ENCODE assay signal across 8 mouse cellular contexts in the genomic region with DNA sequence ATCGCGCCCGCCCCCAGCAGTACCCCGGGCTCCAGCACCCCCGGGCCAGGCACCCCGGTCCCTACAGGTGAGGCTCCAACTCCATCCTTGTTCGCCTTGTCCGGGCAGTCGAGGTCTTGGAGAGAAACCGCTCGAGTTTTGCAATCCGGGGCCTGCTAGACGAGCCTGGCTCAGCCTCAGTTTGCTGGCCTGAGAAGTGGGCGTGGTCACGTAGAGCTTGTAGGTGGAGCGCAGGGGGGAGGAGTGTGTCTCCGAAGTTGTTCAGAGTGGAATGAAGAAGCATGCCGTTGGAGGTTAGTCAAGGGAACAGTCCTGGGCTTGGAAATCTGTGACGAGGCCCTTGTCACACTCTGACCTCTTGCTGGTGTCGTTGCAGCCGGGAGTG. TPM values are rescaled to one million over a fixed set of nuclear protein-coding genes. Genes with fewer than 3 reads are reported as not detected.
A peak's percentile ranks its signal among the peaks of the same experiment; 100 is the strongest.
DNase-seq lines count a peak whose midpoint lies in the region; ATAC-seq lines count a peak whose summit lies in the region.

No protein-coding gene starts in this region.

- peak overlapping the region; percentile 91 for H3K4me2 ChIP-seq in limb, embryonic 15.5 days
- H3K4me2 ChIP-seq in midbrain, embryonic 16.5 days (ENCODE audit: low read length) = peak overlapping the region; percentile 90

- H3K27me3 ChIP-seq in hindbrain, embryonic 10.5 days (ENCODE audit: insufficient read depth, poor library complexity, severe bottlenecking) = peaks cover 43% of the 10 kb centered on the region
- peaks cover 33% of the 10 kb centered on the region for H3K27me3 ChIP-seq in limb, embryonic 15.5 days
- H3K27me3 ChIP-seq in midbrain, embryonic 16.5 days (ENCODE audit: control insufficient read depth, insufficient read depth, low read depth, low read length) = no peaks in the 10 kb centered on the region

- no peaks in the 10 kb centered on the region for H3K36me3 ChIP-seq in hindbrain, embryonic 10.5 days
- H3K36me3 ChIP-seq in limb, embryonic 15.5 days = no peaks in the 10 kb centered on the region
- H3K36me3 ChIP-seq in midbrain, embryonic 16.5 days (ENCODE audit: control insufficient read depth, insufficient read depth, low read length) = no peaks in the 10 kb centered on the region

- peak overlapping the region; percentile 94 for H3K27ac ChIP-seq in hindbrain, embryonic 10.5 days
- H3K27ac ChIP-seq in limb, embryonic 15.5 days = peak overlapping the region; percentile 83
- peak overlapping the region; percentile 72 for H3K27ac ChIP-seq in midbrain, embryonic 16.5 days (ENCODE audit: low read length)

- peak overlapping the region; percentile 78 for H3K4me3 ChIP-seq in hindbrain, embryonic 10.5 days
- peak overlapping the region; percentile 67 for H3K4me3 ChIP-seq in limb, embryonic 15.5 days
- peak overlapping the region; percentile 70 for H3K4me3 ChIP-seq in midbrain, embryonic 16.5 days (ENCODE audit: low read depth, low read length)

- no peaks in the 10 kb centered on the region for H3K9me3 ChIP-seq in hindbrain, embryonic 10.5 days
- H3K9me3 ChIP-seq in limb, embryonic 15.5 days = no peaks in the 10 kb centered on the region
- H3K9me3 ChIP-seq in midbrain, embryonic 16.5 days (replicated peaks; ENCODE audit: control insufficient read depth, low read length, poor library complexity, severe bottlenecking) = no peaks in the 10 kb centered on the region

- H3K4me1 ChIP-seq in hindbrain, embryonic 10.5 days (replicated peaks) = peaks cover 59% of the 10 kb centered on the region
- peaks cover 53% of the 10 kb centered on the region for H3K4me1 ChIP-seq in limb, embryonic 15.5 days
- H3K4me1 ChIP-seq in midbrain, embryonic 16.5 days (ENCODE audit: control insufficient read depth, insufficient read depth, low read length) = peaks cover 46% of the 10 kb centered on the region

- WGBS in hindbrain, embryonic 10.5 days = 2% methylated on average over 21 of the region's 21 CpGs
- 2% methylated on average over 21 of the region's 21 CpGs for WGBS in limb, embryonic 15.5 days
- WGBS in midbrain, embryonic 16.5 days = under 1% methylated on average over 21 of the region's 21 CpGs

- peak; percentile 88 for DNase-seq in cerebellum, adult 9-10 months
- DNase-seq in cerebellum, postnatal 4 days (ENCODE audit: low spot score in 2 of 2) = no peak
- DNase-seq in 416B (ENCODE audit: low read depth) = peak; percentile 96
- DNase-seq in c-Kit-positive CD71-positive TER-119-negative erythroid progenitor cells, embryonic 14.5 days (ENCODE audit: low read depth) = peak; percentile 78
- no peak for DNase-seq in hindbrain, embryonic 10.5 days (ENCODE audit: low spot score)
- no peak for DNase-seq in cerebellum, postnatal 36 days

- 0 out of 2 replicates have a peak overlapping the region, but pooled peaks have one; percentile 17 for H3K9ac ChIP-seq in limb, embryonic 15.5 days
- peak overlapping the region; percentile 75 for H3K9ac ChIP-seq in midbrain, embryonic 16.5 days (ENCODE audit: low read depth, low read length)

- peak; percentile 20 for ATAC-seq in limb, embryonic 15.5 days (ENCODE audit: insufficient number of reproducible peaks, low FRiP score, low TSS enrichment, low read depth)
- ATAC-seq in midbrain, embryonic 16.5 days = peak; percentile 5; the same call in 1 of the 2 replicates

RNA-seq across cellular contexts. Expression of gene Cdk2ap2, which starts 0.5 kb away (rescaled TPM):
- 90.5 and 93.3 TPM in 2 replicates for polyA plus RNA-seq in hindbrain, embryonic 10.5 days (2016; fragmentation: Nextera tagmentation; extraction: Ambion mirVana)
- 82.7 and 85.6 TPM in 2 replicates for polyA plus RNA-seq in limb, embryonic 15.5 days (2015; fragmentation: Nextera tagmentation; extraction: Ambion mirVana)
- 83.1 and 83.2 TPM in 2 replicates for polyA plus RNA-seq in midbrain, embryonic 16.5 days (2015; fragmentation: Nextera tagmentation; extraction: Ambion mirVana)

RNA-seq across cellular contexts. Expression of gene Pitpnm1, which starts 2.4 kb away (rescaled TPM):
- 8.5 and 19.9 TPM in 2 replicates for polyA plus RNA-seq in hindbrain, embryonic 10.5 days (2016; fragmentation: Nextera tagmentation; extraction: Ambion mirVana)
- 5.6 and 6.2 TPM in 2 replicates for polyA plus RNA-seq in limb, embryonic 15.5 days (2015; fragmentation: Nextera tagmentation; extraction: Ambion mirVana)
- 105 and 113 TPM in 2 replicates for polyA plus RNA-seq in midbrain, embryonic 16.5 days (2015; fragmentation: Nextera tagmentation; extraction: Ambion mirVana)

RNA-seq across cellular contexts. Expression of gene Cabp2, which starts 16.1 kb away (rescaled TPM):
- not detected in 2 replicates for polyA plus RNA-seq in hindbrain, embryonic 10.5 days (2016; fragmentation: Nextera tagmentation; extraction: Ambion mirVana)
- polyA plus RNA-seq in limb, embryonic 15.5 days (2015; fragmentation: Nextera tagmentation; extraction: Ambion mirVana) = not detected in 2 replicates
- 0.44 TPM in 1 of 2 replicates, not detected in the other for polyA plus RNA-seq in midbrain, embryonic 16.5 days (2015; fragmentation: Nextera tagmentation; extraction: Ambion mirVana)

RNA-seq across cellular contexts. Expression of gene Aip, which starts 28.2 kb away (rescaled TPM):
- polyA plus RNA-seq in hindbrain, embryonic 10.5 days (2016; fragmentation: Nextera tagmentation; extraction: Ambion mirVana) = 65.8 and 73.9 TPM in 2 replicates
- polyA plus RNA-seq in limb, embryonic 15.5 days (2015; fragmentation: Nextera tagmentation; extraction: Ambion mirVana) = 95.5 and 97.7 TPM in 2 replicates
- 92.9 and 102 TPM in 2 replicates for polyA plus RNA-seq in midbrain, embryonic 16.5 days (2015; fragmentation: Nextera tagmentation; extraction: Ambion mirVana)

RNA-seq across cellular contexts. Expression of gene Gstp3, which starts 38.1 kb away (rescaled TPM):
- polyA plus RNA-seq in hindbrain, embryonic 10.5 days (2016; fragmentation: Nextera tagmentation; extraction: Ambion mirVana) = not detected in 2 replicates
- polyA plus RNA-seq in limb, embryonic 15.5 days (2015; fragmentation: Nextera tagmentation; extraction: Ambion mirVana) = 0.46 and 0.65 TPM in 2 replicates
- polyA plus RNA-seq in midbrain, embryonic 16.5 days (2015; fragmentation: Nextera tagmentation; extraction: Ambion mirVana) = not detected in 2 replicates

Comparison
In these comparisons a context has a peak if more than half of its experiments do, and no peak if none do; other contexts are left out.
1. DNase-seq: peak in cerebellum, adult 9-10 months (single experiment), 416B (single experiment) and c-Kit-positive CD71-positive TER-119-negative erythroid progenitor cells, embryonic 14.5 days (single experiment); none in cerebellum, postnatal 4 days (0 of 2), hindbrain, embryonic 10.5 days (single experiment) and cerebellum, postnatal 36 days (0 of 2).
2. Peak in every context shown above with its lines, with median percentiles within 50 percentile points of each other: H3K27ac ChIP-seq and H3K4me3 ChIP-seq.